ENCODE assay signal across 26 mouse cellular contexts in genomic region chr5:36382134-36382693, GRCm38 (mm10). TPM values are rescaled to one million over a fixed set of nuclear protein-coding genes. Genes with fewer than 3 reads are reported as not detected.
DNase-seq lines count a peak whose midpoint lies in the region; ATAC-seq and TF ChIP-seq lines count a peak whose summit lies in the region.
"Had no signal": no experiment of that assay in that cellular context is flagged by ENCODE, and none has a peak within 500 bp of the region (broad histone marks: within the 10 kb centered on the region; RNA-seq: fewer than 3 reads in every experiment).

No protein-coding gene starts in this region.

- DNase-seq in forebrain, postnatal 0 days = no peak
- DNase-seq in midbrain, embryonic 11.5 days (ENCODE audit: low spot score, missing footprints) = no peak
- no peak for DNase-seq in urinary bladder, postnatal 10 days (ENCODE audit: low spot score)
- DNase-seq: adrenal gland, postnatal 10 days; cerebellum, adult 9-10 months; cerebellum, postnatal 36 days; gastrocnemius, adult 2 months; kidney, adult 18-20 months; kidney, postnatal 25 days; lung, embryonic 14.5 days; lung, postnatal 14 days; right cerebral cortex, postnatal 25 days had no signal

- no peaks in the 10 kb centered on the region for H3K9me3 ChIP-seq in forebrain, embryonic 12.5 days
- H3K9me3 ChIP-seq in forebrain, postnatal 0 days (ENCODE audit: low read length) = no peaks in the 10 kb centered on the region
- no peaks in the 10 kb centered on the region for H3K9me3 ChIP-seq in midbrain, embryonic 11.5 days (ENCODE audit: control insufficient read depth, low read length)
- H3K9me3 ChIP-seq in midbrain, embryonic 16.5 days (replicated peaks; ENCODE audit: control insufficient read depth, low read length, poor library complexity, severe bottlenecking) = no peaks in the 10 kb centered on the region
- no peaks in the 10 kb centered on the region for H3K9me3 ChIP-seq in midbrain, embryonic 13.5 days
- H3K9me3 ChIP-seq: embryonic facial prominence, embryonic 12.5 days; forebrain, embryonic 15.5 days; G1E; kidney, embryonic 15.5 days; limb, embryonic 12.5 days; liver, embryonic 15.5 days; stomach, embryonic 15.5 days had no signal

- no peaks in the 10 kb centered on the region for H3K27me3 ChIP-seq in forebrain, embryonic 12.5 days
- no peaks in the 10 kb centered on the region for H3K27me3 ChIP-seq in forebrain, postnatal 0 days (ENCODE audit: insufficient read depth, low read length)
- H3K27me3 ChIP-seq in midbrain, embryonic 11.5 days (ENCODE audit: control insufficient read depth, insufficient read depth, low read length) = peaks cover 22% of the 10 kb centered on the region
- H3K27me3 ChIP-seq in midbrain, embryonic 16.5 days (ENCODE audit: control insufficient read depth, insufficient read depth, low read depth, low read length) = no peaks in the 10 kb centered on the region
- H3K27me3 ChIP-seq in midbrain, embryonic 13.5 days = peaks cover 59% of the 10 kb centered on the region
- H3K27me3 ChIP-seq: embryonic facial prominence, embryonic 12.5 days; forebrain, embryonic 15.5 days; kidney, embryonic 15.5 days; limb, embryonic 12.5 days; liver, embryonic 15.5 days; Patski; stomach, embryonic 15.5 days had no signal

- no peak overlapping the region for H3K4me3 ChIP-seq in forebrain, embryonic 12.5 days (replicated peaks)
- no peak overlapping the region for H3K4me3 ChIP-seq in forebrain, postnatal 0 days (ENCODE audit: low read depth, low read length)
- H3K4me3 ChIP-seq in midbrain, embryonic 11.5 days (ENCODE audit: low read depth, low read length) = no peak overlapping the region
- H3K4me3 ChIP-seq in midbrain, embryonic 16.5 days (ENCODE audit: low read depth, low read length) = no peak overlapping the region
- H3K4me3 ChIP-seq in midbrain, embryonic 13.5 days (replicated peaks) = no peak overlapping the region
- H3K4me3 ChIP-seq: embryonic facial prominence, embryonic 12.5 days; forebrain, embryonic 15.5 days; gastrocnemius, adult 2 months; kidney, embryonic 15.5 days; limb, embryonic 12.5 days; liver, embryonic 15.5 days; stomach, embryonic 15.5 days had no signal

- H3K27ac ChIP-seq in forebrain, embryonic 12.5 days = 0 out of 2 replicates have a peak overlapping the region, but pooled peaks have one; percentile 3
- no peak overlapping the region for H3K27ac ChIP-seq in forebrain, postnatal 0 days (ENCODE audit: low read depth, low read length)
- no peak overlapping the region for H3K27ac ChIP-seq in midbrain, embryonic 11.5 days (ENCODE audit: low read depth, low read length)
- no peak overlapping the region for H3K27ac ChIP-seq in midbrain, embryonic 16.5 days (ENCODE audit: low read length)
- no peak overlapping the region for H3K27ac ChIP-seq in midbrain, embryonic 13.5 days
- H3K27ac ChIP-seq: forebrain, embryonic 15.5 days; gastrocnemius, adult 2 months; hindbrain, embryonic 14.5 days; kidney, embryonic 15.5 days; liver, embryonic 15.5 days had no signal

- ATAC-seq in forebrain, embryonic 12.5 days (ENCODE audit: low FRiP score) = no peak
- no peak for ATAC-seq in forebrain, postnatal 0 days
- ATAC-seq in midbrain, embryonic 11.5 days (ENCODE audit: low FRiP score) = peak; percentile 56
- no peak for ATAC-seq in midbrain, embryonic 16.5 days
- peak; percentile 59; the same call in 1 of the 2 replicates for ATAC-seq in midbrain, embryonic 13.5 days
- ATAC-seq in erythroblast, adult 5-6 weeks (replicated peaks; ENCODE audit: low FRiP score, poor library complexity, severe bottlenecking) = no peak
- ATAC-seq: forebrain, embryonic 15.5 days had no signal

- peaks cover 16% of the 10 kb centered on the region; the same call in 1 of the 2 replicates for H3K4me1 ChIP-seq in forebrain, embryonic 12.5 days
- H3K4me1 ChIP-seq in forebrain, postnatal 0 days (ENCODE audit: insufficient read depth) = no peaks in the 10 kb centered on the region
- peaks cover 15% of the 10 kb centered on the region for H3K4me1 ChIP-seq in midbrain, embryonic 11.5 days (ENCODE audit: control insufficient read depth, insufficient read depth, low read length)
- peaks cover 4% of the 10 kb centered on the region; the same call in 1 of the 2 replicates for H3K4me1 ChIP-seq in midbrain, embryonic 16.5 days (ENCODE audit: control insufficient read depth, insufficient read depth, low read length)
- peaks cover 29% of the 10 kb centered on the region for H3K4me1 ChIP-seq in midbrain, embryonic 13.5 days (replicated peaks)
- H3K4me1 ChIP-seq: forebrain, embryonic 15.5 days; liver, embryonic 15.5 days had no signal

- no peak overlapping the region for H3K9ac ChIP-seq in forebrain, embryonic 12.5 days
- H3K9ac ChIP-seq in forebrain, postnatal 0 days = no peak overlapping the region
- H3K9ac ChIP-seq in midbrain, embryonic 11.5 days (ENCODE audit: low read length) = no peak overlapping the region
- no peak overlapping the region for H3K9ac ChIP-seq in midbrain, embryonic 16.5 days (ENCODE audit: low read depth, low read length)
- H3K9ac ChIP-seq in midbrain, embryonic 13.5 days (replicated peaks) = no peak overlapping the region
- H3K9ac ChIP-seq: embryonic facial prominence, embryonic 12.5 days; forebrain, embryonic 15.5 days; hindbrain, embryonic 14.5 days; kidney, embryonic 15.5 days; limb, embryonic 12.5 days; liver, embryonic 15.5 days; lung, embryonic 14.5 days; stomach, embryonic 15.5 days had no signal

- WGBS in forebrain, embryonic 12.5 days = 41% methylated on average over 8 of the region's 8 CpGs
- 46% methylated on average over 8 of the region's 8 CpGs for WGBS in forebrain, postnatal 0 days
- WGBS in midbrain, embryonic 11.5 days = 20% methylated on average over 8 of the region's 8 CpGs
- WGBS in midbrain, embryonic 16.5 days = 24% methylated on average over 8 of the region's 8 CpGs
- 15% methylated on average over 8 of the region's 8 CpGs for WGBS in midbrain, embryonic 13.5 days

- H3K4me2 ChIP-seq in forebrain, embryonic 12.5 days = no peak overlapping the region
- H3K4me2 ChIP-seq in forebrain, postnatal 0 days (ENCODE audit: low read depth) = no peak overlapping the region
- H3K4me2 ChIP-seq in midbrain, embryonic 11.5 days = no peak overlapping the region
- no peak overlapping the region for H3K4me2 ChIP-seq in midbrain, embryonic 16.5 days (ENCODE audit: low read length)
- no peak overlapping the region for H3K4me2 ChIP-seq in midbrain, embryonic 13.5 days (replicated peaks)
- H3K4me2 ChIP-seq: embryonic facial prominence, embryonic 12.5 days; forebrain, embryonic 15.5 days; hindbrain, embryonic 14.5 days; kidney, embryonic 15.5 days; limb, embryonic 12.5 days; liver, embryonic 15.5 days; lung, embryonic 14.5 days; stomach, embryonic 15.5 days had no signal

- TF ChIP-seq CTCF in forebrain, postnatal 0 days (IDR thresholded peaks at IDR 0.05; ENCODE audit: low read depth) = no peak

- H3K36me3 ChIP-seq in forebrain, embryonic 12.5 days (replicated peaks) = no peaks in the 10 kb centered on the region
- H3K36me3 ChIP-seq in forebrain, postnatal 0 days (ENCODE audit: insufficient read depth) = no peaks in the 10 kb centered on the region
- H3K36me3 ChIP-seq in midbrain, embryonic 11.5 days (ENCODE audit: control insufficient read depth, insufficient read depth, low read length) = no peaks in the 10 kb centered on the region
- H3K36me3 ChIP-seq in midbrain, embryonic 16.5 days (ENCODE audit: control insufficient read depth, insufficient read depth, low read length) = no peaks in the 10 kb centered on the region
- H3K36me3 ChIP-seq in midbrain, embryonic 13.5 days = no peaks in the 10 kb centered on the region
- H3K36me3 ChIP-seq: embryonic facial prominence, embryonic 12.5 days; forebrain, embryonic 15.5 days; G1E; kidney, embryonic 15.5 days; limb, embryonic 12.5 days; liver, embryonic 15.5 days; stomach, embryonic 15.5 days had no signal

RNA-seq across cellular contexts. Expression of gene Sorcs2, which starts 15.7 kb away (rescaled TPM):
- polyA plus RNA-seq in forebrain, embryonic 12.5 days (2016; fragmentation: Nextera tagmentation; extraction: Ambion mirVana) = 10.4 and 11.0 TPM in 2 replicates
- 20.0 and 29.8 TPM in 2 replicates for total RNA-seq in forebrain, postnatal 0 days (2014; rRNA removed)
- polyA plus RNA-seq in forebrain, postnatal 0 days (2015; fragmentation: Nextera tagmentation; extraction: Ambion mirVana) = 5.3 and 10.0 TPM in 2 replicates
- 6.7 and 7.3 TPM in 2 replicates for polyA plus RNA-seq in midbrain, embryonic 11.5 days (2014; fragmentation: Nextera tagmentation; extraction: Ambion mirVana)
- 21.3 and 22.7 TPM in 2 replicates for polyA plus RNA-seq in midbrain, embryonic 16.5 days (2015; fragmentation: Nextera tagmentation; extraction: Ambion mirVana)
- polyA plus RNA-seq in midbrain, embryonic 13.5 days (2015; fragmentation: Nextera tagmentation; extraction: Ambion mirVana) = 16.3 and 17.4 TPM in 2 replicates
- not detected in 2 replicates for total RNA-seq in erythroblast, adult 5-6 weeks (2015; ENCODE audit: low replicate concordance)
- total RNA-seq in erythroblast, adult 5-6 weeks (2017; ENCODE audit: low replicate concordance) = not detected in 2 replicates
- total RNA-seq: megakaryocyte progenitor cell, adult 5-6 weeks had no signal

Comparison
In these comparisons a context has a peak if more than half of its experiments do, and no peak if none do; other contexts are left out.
1. ATAC-seq: peak in midbrain, embryonic 11.5 days (single experiment) and midbrain, embryonic 13.5 days (single experiment); none in forebrain, embryonic 12.5 days (single experiment), forebrain, postnatal 0 days (single experiment), midbrain, embryonic 16.5 days (single experiment) and erythroblast, adult 5-6 weeks (single experiment).